Mouse (Mus musculus) granulocyte monocyte progenitor cell, adult 5-6 weeks (primary cell): ENCODE measurements at regions not wholly inside any gene's neighbourhood (a gene's known extent, or its start where the extent isn't known, plus 50 kb on each side); places are given as distances from the start of the nearest gene placed in this dataset.
A peak's percentile ranks its signal among the peaks of the same experiment; 100 is the strongest.
"Not testable (repeated sequence)": the region's sequence is repeated elsewhere in the genome, so short reads cannot be mapped to it uniquely, and the experiment has no call there.

Experiments
- ATAC-seq: replicated peaks from 2 replicates; pipeline ENCODE4 v1.8.0; 2016; ENCODE audit warnings: mild to moderate bottlenecking, moderate TSS enrichment, inconsistent platforms; ENCODE audit not compliant: poor library complexity, severe bottlenecking

DNA sequence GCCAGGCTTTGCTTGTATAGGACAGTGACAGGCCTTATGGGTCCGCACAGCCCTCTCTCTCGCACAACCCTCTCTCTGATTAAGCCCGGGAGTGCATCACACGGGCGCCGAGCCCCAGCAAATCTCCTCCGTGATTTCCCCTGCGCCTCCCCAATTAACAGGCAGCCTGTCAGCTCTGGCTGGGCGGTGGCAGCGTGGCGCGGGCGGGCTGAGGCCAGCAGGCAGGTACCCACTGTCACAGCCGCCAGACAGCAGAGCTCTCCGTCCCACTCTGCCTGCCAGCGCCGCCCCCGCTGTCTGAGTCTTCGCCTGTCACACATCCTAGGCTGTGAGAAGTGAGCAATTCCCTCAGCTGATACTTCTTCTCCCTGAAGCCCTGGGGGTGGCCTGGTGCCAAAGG lies 196.6 kb upstream of the Zfp703 start:
- ATAC-seq: no peak

- ATAC-seq: not testable (repeated sequence)
These were observed 194.2 kb upstream of the Zfp703 start for GRCm38 (mm10) chr8:26782936-26783335.

GRCm38 (mm10) chr8:26784381-26784780 lies 192.7 kb upstream of the Zfp703 start:
- no peak for ATAC-seq

- ATAC-seq: no peak
These were observed 185.3 kb upstream of the Zfp703 start for GRCm38 (mm10) chr8:26791795-26792194.

- no peak for ATAC-seq
These were observed 183.4 kb upstream of the Zfp703 start for GRCm38 (mm10) chr8:26793606-26794292.

DNA sequence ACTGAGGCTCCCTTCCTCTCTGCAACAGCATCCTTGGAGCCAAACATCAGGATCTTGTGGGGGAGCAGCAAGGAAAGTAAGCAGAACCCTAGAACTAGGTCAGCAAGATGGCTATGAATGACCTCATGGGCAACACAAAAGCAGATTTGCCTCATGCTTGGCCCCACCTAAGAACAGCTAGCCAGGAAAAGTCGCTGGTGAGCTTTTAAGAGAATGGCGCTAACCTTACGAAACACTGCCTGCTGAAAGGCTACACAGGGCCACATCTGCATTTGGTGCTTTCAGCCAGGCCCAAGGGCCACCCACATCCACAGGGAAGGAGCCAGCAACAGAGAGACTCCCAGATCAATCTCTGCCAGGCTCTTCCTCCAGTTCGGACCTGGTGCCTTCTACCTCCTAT lies 182.7 kb upstream of the Zfp703 start:
- no peak; the same call in 1 of the 2 replicates for ATAC-seq

- no peak for ATAC-seq
These were observed 181.5 kb upstream of the Zfp703 start for GRCm38 (mm10) chr8:26795616-26796015.

- ATAC-seq: no peak
These were observed 177.3 kb upstream of the Zfp703 start for GRCm38 (mm10) chr8:26799814-26800213.

DNA sequence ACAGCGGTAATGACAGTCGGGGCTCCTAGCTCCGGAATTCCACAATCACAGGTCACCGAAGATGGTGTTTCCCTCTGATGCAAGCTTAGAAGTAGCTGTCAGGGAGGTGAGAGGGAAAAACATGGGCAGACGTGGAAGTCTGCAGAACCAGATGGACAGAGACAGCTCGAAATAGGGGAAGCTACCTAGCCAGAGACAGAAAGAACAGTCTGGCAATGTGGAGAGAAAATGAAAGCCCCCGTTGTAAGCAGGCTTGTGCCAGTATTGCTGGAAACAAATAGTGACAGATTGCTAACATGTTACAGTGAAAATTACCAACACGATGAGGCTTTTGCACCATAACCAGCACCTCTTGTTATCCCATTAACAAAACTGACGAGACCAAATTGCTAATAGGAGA lies 173.0 kb upstream of the Zfp703 start:
- no peak for ATAC-seq

GRCm38 (mm10) chr8:26804901-26805341 lies 172.2 kb upstream of the Zfp703 start:
- no peak for ATAC-seq

DNA sequence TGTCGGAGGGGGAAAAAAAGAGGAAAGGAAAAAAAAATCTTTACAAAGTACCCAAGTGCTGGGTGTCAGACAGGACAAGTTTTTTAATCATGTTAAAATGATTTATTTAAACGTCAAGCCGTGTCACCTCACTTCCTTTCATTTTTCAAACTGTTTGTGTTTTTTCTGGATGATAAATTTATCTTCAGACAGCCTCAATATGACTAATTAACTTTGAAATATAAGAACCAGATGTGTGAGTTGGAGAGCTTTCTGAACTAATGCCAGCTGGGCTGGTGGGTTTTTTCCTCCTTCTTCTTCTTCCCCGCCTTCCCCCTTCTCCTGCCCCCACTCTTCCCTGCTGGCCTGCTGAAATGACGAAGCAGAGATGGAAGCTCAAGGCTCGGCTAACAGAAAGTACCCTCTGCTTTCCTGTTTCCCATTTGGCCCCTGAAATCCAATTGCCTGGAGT lies 171.7 kb upstream of the Zfp703 start:
- ATAC-seq: no peak

DNA sequence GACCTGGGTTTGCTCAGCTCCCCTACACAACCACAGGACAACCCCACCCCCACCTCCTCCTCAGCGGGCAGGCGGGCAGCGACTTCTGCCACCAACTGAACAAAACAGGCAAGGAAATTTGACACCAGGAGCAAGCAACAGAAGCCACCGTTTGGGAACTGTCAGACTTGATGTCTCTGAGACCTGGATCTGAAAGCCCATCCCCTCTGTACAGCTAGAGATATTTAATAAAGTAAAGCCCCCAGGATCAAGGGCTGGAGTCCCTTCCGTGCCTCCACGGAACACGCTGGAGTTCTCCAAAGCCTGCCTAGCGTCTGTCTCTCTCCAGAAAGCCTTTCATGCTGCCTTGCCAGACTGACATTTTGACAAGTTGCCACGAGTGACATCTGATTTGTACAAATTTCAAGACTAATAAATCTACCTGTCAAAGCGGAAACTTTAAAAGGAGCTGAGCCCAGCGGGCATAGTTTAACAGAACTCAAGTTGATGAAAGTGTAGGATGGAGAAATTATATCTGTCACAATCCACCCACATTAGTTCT lies 168.9 kb upstream of the Zfp703 start:
- ATAC-seq: no peak

DNA sequence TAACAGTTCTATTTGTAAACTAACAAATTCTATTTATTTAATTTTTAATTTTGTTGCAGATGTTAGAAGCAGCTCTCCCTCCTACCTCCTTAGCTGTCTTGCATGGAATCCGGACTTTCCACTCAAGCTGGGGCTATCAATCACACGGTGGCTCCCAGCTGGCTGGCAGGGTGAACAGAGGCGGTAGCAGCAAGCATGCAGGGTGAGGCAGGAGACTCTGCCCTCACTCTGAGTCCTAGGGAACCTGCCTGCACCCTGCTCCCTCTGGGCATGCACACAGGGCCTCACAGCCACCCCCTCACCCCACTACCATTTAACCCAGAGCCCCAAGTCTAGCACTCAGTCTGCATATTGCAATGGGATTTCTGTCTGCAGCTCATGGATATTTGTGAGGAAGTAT lies 168.4 kb upstream of the Zfp703 start:
- no peak for ATAC-seq

- no peak for ATAC-seq
These were observed 167.2 kb upstream of the Zfp703 start for GRCm38 (mm10) chr8:26809943-26810342.

DNA sequence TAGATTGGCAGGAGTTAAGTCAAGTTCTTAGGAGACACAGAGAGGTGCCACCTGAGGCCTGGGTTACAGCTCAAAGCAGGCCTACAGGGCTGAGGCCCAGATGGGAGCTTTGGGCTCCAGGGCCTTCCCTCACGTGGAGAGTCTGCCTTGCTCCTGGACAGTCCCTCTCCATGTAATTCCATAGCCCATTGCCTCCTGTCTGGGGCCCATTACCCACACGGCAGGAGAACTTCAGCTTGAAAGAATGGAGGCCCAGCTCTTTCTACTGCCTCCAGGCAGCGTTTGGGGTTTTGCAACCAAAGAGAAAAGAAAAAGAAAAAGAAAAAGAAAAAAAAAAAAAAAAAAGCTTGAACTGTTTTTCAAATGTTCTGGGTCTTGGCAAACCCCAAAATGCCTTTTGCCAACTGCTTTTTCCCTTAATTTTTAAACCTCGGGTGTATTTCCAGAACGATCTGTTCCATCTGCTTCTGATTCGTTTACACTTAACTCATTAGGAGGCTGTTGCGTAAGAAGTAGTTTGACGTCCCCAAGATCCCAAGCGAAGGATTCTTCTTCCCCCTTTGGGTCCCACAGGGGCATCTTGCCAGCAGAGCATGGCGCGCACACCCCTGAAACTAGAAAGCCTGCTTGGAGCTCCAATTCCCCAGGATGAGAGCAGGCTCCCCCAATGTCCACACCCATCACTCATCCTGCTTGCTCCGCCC lies 165.4 kb upstream of the Zfp703 start:
- ATAC-seq: 0 out of 2 replicates have a peak, but pooled peaks have one; percentile 34

DNA sequence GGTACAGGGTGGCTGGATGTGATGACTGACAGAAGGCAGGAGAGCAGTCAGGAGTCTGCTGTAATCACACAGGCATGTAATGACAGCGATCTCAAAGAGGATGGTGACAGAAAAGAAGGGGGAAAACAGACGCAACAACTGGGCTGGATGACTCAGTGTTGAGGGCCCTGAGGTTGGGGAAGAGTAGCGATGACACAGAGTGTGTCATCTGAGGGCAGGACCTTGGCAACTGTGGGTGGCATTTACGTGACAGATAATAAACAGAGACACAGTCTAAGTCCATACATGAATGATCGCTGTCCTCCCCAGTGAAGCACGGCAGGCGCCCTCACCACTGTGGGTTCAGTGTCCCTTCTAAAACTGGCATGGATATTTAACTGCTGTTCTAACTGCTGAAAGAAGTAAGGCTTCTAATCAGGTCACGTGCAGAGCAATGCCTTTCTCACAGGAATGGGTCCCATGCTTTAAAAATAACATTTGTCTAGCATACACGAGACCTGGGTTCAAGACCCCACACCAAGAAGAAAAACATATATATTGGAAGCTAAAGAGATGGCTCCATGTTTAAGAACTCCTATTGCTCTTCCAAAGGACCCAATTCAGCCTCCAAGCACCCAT lies 163.8 kb upstream of the Zfp703 start:
- ATAC-seq: peak; percentile 33

DNA sequence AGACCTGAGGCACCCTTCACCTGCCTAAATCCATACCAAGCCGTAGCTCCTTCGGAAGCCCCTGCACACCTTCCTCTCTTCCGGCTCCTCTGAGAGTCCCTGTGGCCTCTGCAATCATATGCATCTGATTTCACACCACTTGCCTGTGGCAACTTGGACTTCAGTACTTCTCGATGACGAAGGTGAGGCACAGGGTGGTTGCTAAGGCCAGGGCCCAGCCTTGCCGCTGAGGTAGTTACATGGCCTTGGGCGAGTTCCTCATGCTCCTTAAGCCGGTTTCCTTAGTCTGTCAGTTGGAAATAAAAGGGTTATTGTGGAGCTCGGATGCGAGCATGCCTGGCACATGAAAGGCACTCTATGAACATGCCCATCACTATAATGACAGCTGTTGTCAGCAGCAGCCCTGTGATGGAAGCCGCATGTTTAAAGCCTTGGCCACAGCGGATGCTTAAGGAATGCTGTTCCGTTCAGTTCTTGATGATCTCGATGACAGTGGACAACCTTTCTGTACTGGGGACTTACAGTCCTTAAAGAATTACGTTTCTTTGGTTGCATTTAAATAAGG lies 162.0 kb upstream of the Zfp703 start:
- ATAC-seq: no peak

- no peak for ATAC-seq
These were observed 160.1 kb upstream of the Zfp703 start for GRCm38 (mm10) chr8:26816977-26817376.

GRCm38 (mm10) chr8:26824189-26824941 lies 152.8 kb upstream of the Zfp703 start:
- ATAC-seq: no peak

- ATAC-seq: 0 out of 2 replicates have a peak, but pooled peaks have one; percentile 6
These were observed 148.7 kb upstream of the Zfp703 start for GRCm38 (mm10) chr8:26828311-26828909.
